Mouse (Mus musculus) ES-E14 (cell line): ENCODE measurements at regions not wholly inside any gene's neighbourhood (a gene's known extent, or its start where the extent isn't known, plus 50 kb on each side); places are given as distances from the start of the nearest gene placed in this dataset.
A peak's percentile ranks its signal among the peaks of the same experiment; 100 is the strongest.

Experiments used
- DNase-seq: peaks from one replicate; pipeline ENCODE4 v3.0.0-alpha.2; 2013; ENCODE audit warnings: low read depth, low spot score
- H3K27ac ChIP-seq: 2 replicates; pipeline ENCODE4 v1.5.1; 2012; ENCODE audit warnings: low read depth, mild to moderate bottlenecking, low read length, moderate library complexity, mixed read lengths; ENCODE audit not compliant: poor library complexity, insufficient read depth, severe bottlenecking
- H3K36me3 ChIP-seq: 2 replicates; pipeline ENCODE4 v1.6.1; 2012; ENCODE audit warnings: mild to moderate bottlenecking, low read length, moderate library complexity, mixed read lengths; ENCODE audit not compliant: control insufficient read depth, poor library complexity, insufficient read depth, severe bottlenecking
- H3K4me1 ChIP-seq, 2 experiments: fragments of 150-350 bp in 1 of 2; sonication (generic) in 1 of 2; 2 replicates each; pipeline ENCODE4 v1.6.1; 2012; ENCODE audit warnings: low read length in 2 of 2, mild to moderate bottlenecking in 1 of 2, mixed read lengths in 1 of 2; ENCODE audit not compliant: control insufficient read depth in 2 of 2, insufficient read depth in 2 of 2, poor library complexity in 1 of 2
- H3K4me3 ChIP-seq, 2 experiments: fragments of 150-350 bp in 1 of 2; sonication (generic) in 1 of 2; 2 replicates each; pipeline ENCODE4 v1.5.1; 2012; ENCODE audit warnings: low read length in 2 of 2, low read depth in 1 of 2, mild to moderate bottlenecking in 1 of 2, mixed read lengths in 1 of 2; ENCODE audit not compliant: insufficient read depth in 1 of 2, poor library complexity in 1 of 2, severe bottlenecking in 1 of 2
- H3K9ac ChIP-seq: 2 replicates; pipeline ENCODE4 v1.6.1; 2012; ENCODE audit warnings: low read depth, mild to moderate bottlenecking, low read length, mixed read lengths; ENCODE audit not compliant: poor library complexity, insufficient read depth, severe bottlenecking
- H3K9me3 ChIP-seq: fragments of 150-350 bp; sonication (generic); 2 replicates; pipeline ENCODE4 v1.6.1; 2012; ENCODE audit warnings: low read depth, mild to moderate bottlenecking, low read length; ENCODE audit not compliant: control insufficient read depth, insufficient read depth
- CHD2 ChIP-seq: IDR thresholded peaks from 2 replicates; pipeline ENCODE4 v1.6.1; 2014; ENCODE audit warnings: mild to moderate bottlenecking, low read depth, low read length, inconsistent platforms
- HCFC1 ChIP-seq: IDR thresholded peaks from 2 replicates; pipeline ENCODE4 v1.6.1; 2012; ENCODE audit warnings: low read length, inconsistent platforms, borderline replicate concordance; ENCODE audit not compliant: insufficient read depth
- MAFK ChIP-seq: IDR thresholded peaks from 2 replicates; pipeline ENCODE4 v1.6.1; 2014; ENCODE audit warnings: mild to moderate bottlenecking, low read depth, low read length, inconsistent platforms; ENCODE audit not compliant: insufficient read depth
- ZC3H11A ChIP-seq: IDR thresholded peaks from 2 replicates; pipeline ENCODE4 v1.6.1; 2012; ENCODE audit warnings: low read depth, mild to moderate bottlenecking, inconsistent platforms, low read length, borderline replicate concordance
- ZNF384 ChIP-seq: IDR thresholded peaks from 2 replicates; pipeline ENCODE4 v1.6.1; 2012; ENCODE audit warnings: low read depth, low read length, inconsistent platforms
- in situ Hi-C, 2 experiments: fragments of 600-800 bp; cut with MboI; formaldehyde crosslinking; loops; one replicate each; pipeline ENCODE4 v1.15.1; 2025; ENCODE audit warnings: low sequenced_read_pairs in 2 of 2, inconsistent platforms in 1 of 2; ENCODE audit not compliant: unreplicated experiment in 2 of 2

DNA sequence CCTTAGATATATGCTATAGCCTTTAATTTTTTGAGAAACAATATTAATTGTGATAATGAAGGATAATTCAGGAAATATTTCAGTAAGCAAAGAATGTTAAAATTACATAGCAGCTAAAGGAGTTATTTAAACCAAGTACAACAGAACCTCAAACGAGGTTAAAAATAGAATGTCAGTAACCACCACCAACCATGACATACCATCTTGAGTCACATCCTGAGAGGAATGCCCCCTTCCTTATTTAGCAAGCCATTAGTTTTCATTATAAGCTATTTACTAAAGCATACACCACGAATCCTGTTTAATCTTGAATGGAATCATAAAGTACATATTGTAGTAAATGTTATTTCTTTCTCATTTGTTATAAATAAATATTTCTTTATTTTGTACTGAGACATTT is 1146.0 kb downstream of the Hace1 start:
- no peak overlapping the region for H3K27ac ChIP-seq
- H3K4me3 ChIP-seq = no peak overlapping the region
- no peak for TF ChIP-seq CHD2
- no peak for TF ChIP-seq HCFC1
- TF ChIP-seq ZC3H11A = no peak
- TF ChIP-seq MAFK = no peak
- TF ChIP-seq ZNF384 = no peak
- H3K4me1 ChIP-seq = no peaks in the 10 kb centered on the region
- DNase-seq = no peak
- no peaks in the 10 kb centered on the region for H3K36me3 ChIP-seq
- H3K9ac ChIP-seq = no peak overlapping the region
- H3K9me3 ChIP-seq = no peaks in the 10 kb centered on the region
- in situ Hi-C loops = no loop called here

DNA sequence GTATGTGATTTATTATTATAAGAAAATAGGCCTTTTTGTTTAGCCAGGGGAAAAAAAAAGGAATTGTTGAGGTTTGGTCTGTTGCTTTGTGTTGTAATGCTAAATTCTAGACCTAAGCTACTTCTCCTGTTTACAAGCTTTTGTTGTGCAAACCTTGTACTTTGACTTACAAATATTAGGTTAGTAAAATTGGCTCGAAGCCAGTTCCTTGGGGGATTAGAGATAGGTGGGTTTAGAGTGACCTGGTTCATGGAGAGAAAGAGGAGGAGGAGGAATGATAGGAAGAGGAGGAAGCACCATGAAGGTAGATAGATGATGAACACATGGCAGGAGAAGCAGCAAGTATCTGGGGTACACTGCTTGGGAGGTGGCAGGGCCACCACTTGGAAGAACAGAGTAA is 1153.0 kb downstream of the Hace1 start:
- TF ChIP-seq ZNF384 (no peak), MAFK (no peak), ZC3H11A (no peak), HCFC1 (no peak), CHD2 (no peak)
- in situ Hi-C loops = no loop called here

DNA sequence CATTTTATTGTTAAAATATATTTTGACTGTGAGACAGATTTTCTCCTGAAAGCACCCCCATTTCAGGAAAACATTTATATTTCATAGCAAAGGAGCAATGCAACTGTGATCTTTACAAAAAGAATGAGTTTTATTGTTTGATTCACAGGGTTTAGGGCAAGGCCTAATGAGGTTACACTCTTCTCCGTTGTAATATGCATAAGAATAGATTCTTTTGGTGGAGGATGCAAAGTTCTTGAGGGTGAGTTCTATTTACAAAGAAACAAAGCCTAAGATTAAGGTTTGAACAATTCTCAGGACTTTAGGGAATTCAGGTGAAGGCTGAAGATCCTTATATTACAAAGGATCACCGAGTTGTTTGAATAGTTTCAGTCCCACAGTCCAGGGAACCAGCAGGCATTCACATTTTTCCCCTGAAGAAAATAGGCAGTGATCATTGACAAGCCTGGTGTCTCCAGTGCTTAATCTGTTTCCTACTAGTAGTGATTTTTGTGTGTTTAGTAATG is 1156.2 kb downstream of the Hace1 start:
- TF ChIP-seq ZNF384 = no peak
- TF ChIP-seq CHD2 = no peak
- TF ChIP-seq ZC3H11A = no peak
- no peak for TF ChIP-seq MAFK
- TF ChIP-seq HCFC1 = no peak
- no peak overlapping the region for H3K4me3 ChIP-seq
- peaks cover 2% of the 10 kb centered on the region; the same call in 1 of the 2 replicates for H3K36me3 ChIP-seq
- no peak overlapping the region for H3K9ac ChIP-seq
- no peak overlapping the region for H3K27ac ChIP-seq
- peaks cover 7% of the 10 kb centered on the region in 2 experiments for H3K4me1 ChIP-seq
- H3K9me3 ChIP-seq = no peaks in the 10 kb centered on the region
- DNase-seq = peak; percentile 43
- in situ Hi-C loops = no loop called here

More for the DNA sequence above, 1153.0 kb downstream of the Hace1 start:
- no peak for DNase-seq
- H3K4me1 ChIP-seq = peaks cover 7% of the 10 kb centered on the region in 2 experiments
- no peaks in the 10 kb centered on the region for H3K9me3 ChIP-seq
- no peaks in the 10 kb centered on the region for H3K36me3 ChIP-seq
- H3K9ac ChIP-seq = no peak overlapping the region
- H3K27ac ChIP-seq = no peak overlapping the region
- no peak overlapping the region for H3K4me3 ChIP-seq

GRCm38 (mm10) chr10:46741098-46741497 is 1163.5 kb downstream of the Hace1 start:
- peak; percentile 43 for DNase-seq
- Histone ChIP-seq H3K36me3 (peaks cover 3% of the 10 kb centered on the region; the same call in 1 of the 2 replicates), H3K4me1 (peaks cover 0 to 7% of the 10 kb centered on the region in 2 experiments; a peak in 3 of 4 replicates), H3K27ac (peak overlapping the region; percentile 88), H3K9me3 (no peaks in the 10 kb centered on the region), H3K4me3 (no peak overlapping the region), H3K9ac (no peak overlapping the region)
- TF ChIP-seq ZNF384 = no peak
- TF ChIP-seq CHD2 = no peak
- TF ChIP-seq MAFK = no peak
- TF ChIP-seq HCFC1 = no peak
- no peak for TF ChIP-seq ZC3H11A
- in situ Hi-C loops = no loop called here

DNA sequence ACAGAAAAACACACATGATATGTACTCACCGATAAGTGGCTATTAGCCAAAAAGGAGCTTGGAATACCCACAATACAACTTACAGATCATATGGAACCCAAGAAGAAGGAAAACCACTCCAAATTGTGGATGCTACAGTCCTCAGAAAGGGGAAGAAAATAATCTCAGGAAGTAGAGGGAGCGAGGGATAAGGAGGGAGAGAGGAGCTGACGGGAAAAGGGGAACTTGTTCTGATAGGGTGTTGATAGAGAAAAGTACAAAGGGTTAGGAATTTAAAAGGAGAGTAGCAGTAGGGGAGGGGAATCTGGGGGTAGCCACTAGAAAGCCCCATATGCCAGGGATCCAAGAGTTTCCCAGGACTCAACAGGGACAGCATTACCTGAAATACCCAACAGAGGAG is 1164.5 kb downstream of the Hace1 start:
- H3K27ac ChIP-seq = no peak overlapping the region
- no peak for DNase-seq
- no peak for TF ChIP-seq HCFC1
- no peak for TF ChIP-seq ZNF384
- no peak for TF ChIP-seq ZC3H11A
- no peak for TF ChIP-seq CHD2
- no peak for TF ChIP-seq MAFK
- no peak overlapping the region for H3K9ac ChIP-seq
- in situ Hi-C loops = no loop called here
- peaks cover 0 to 7% of the 10 kb centered on the region in 2 experiments; a peak in 3 of 4 replicates for H3K4me1 ChIP-seq
- H3K36me3 ChIP-seq = peaks cover 3% of the 10 kb centered on the region; the same call in 1 of the 2 replicates
- no peak overlapping the region for H3K4me3 ChIP-seq
- H3K9me3 ChIP-seq = no peaks in the 10 kb centered on the region
